Mouse (Mus musculus) heart, postnatal 0 days (tissue): ENCODE data around the gene Rasgrp3. TPM values are rescaled to one million over a fixed set of nuclear protein-coding genes. Genes with fewer than 3 reads are reported as not detected.
A peak's percentile ranks its signal among the peaks of the same experiment; 100 is the strongest.

Source experiments
- ATAC-seq: fragments of 200-750 bp; cut with Nextera tagmentation; 2 replicates; pipeline ENCODE4 v1.8.0; 2017; ENCODE audit warnings: low read depth, moderate number of reproducible peaks, moderate library complexity; ENCODE audit not compliant: insufficient read depth
- DNase-seq: peaks from one replicate; pipeline ENCODE4 v3.0.0-alpha.2; 2016; ENCODE audit warnings: low spot score
- H3K27ac ChIP-seq: fragments of 300-500 bp; sonication (generic); 2 replicates; pipeline ENCODE4 v1.5.1; 2014; ENCODE audit warnings: low read depth, mild to moderate bottlenecking
- H3K27me3 ChIP-seq: fragments of 300-500 bp; sonication (generic); 2 replicates; pipeline ENCODE4 v1.6.1; 2014; ENCODE audit warnings: low read length, mixed read lengths; ENCODE audit not compliant: control insufficient read depth, insufficient read depth
- H3K36me3 ChIP-seq: fragments of 300-500 bp; sonication (generic); replicated peaks from 2 replicates; pipeline ENCODE4 v1.6.1; 2014; ENCODE audit warnings: low read length, mixed read lengths; ENCODE audit not compliant: control insufficient read depth, insufficient read depth
- H3K4me1 ChIP-seq: fragments of 300-500 bp; sonication (generic); 2 replicates; pipeline ENCODE4 v1.6.1; 2014; ENCODE audit warnings: antibody characterized with exemption; ENCODE audit not compliant: control insufficient read depth, insufficient read depth
- H3K4me2 ChIP-seq: fragments of 300-500 bp; sonication (generic); 2 replicates; pipeline ENCODE4 v1.6.1; 2014; ENCODE audit warnings: low read depth, mild to moderate bottlenecking, low read length, moderate library complexity
- H3K4me3 ChIP-seq: fragments of 300-500 bp; sonication (generic); 2 replicates; pipeline ENCODE4 v1.5.1; 2014; ENCODE audit warnings: low read depth, low read length
- H3K9ac ChIP-seq: fragments of 300-500 bp; sonication (generic); replicated peaks from 2 replicates; pipeline ENCODE4 v1.6.1; 2014; ENCODE audit warnings: low read depth, low read length, mixed read lengths
- H3K9me3 ChIP-seq: fragments of 300-500 bp; sonication (generic); replicated peaks from 2 replicates; pipeline ENCODE4 v1.6.1; 2016; ENCODE audit warnings: low read length; ENCODE audit not compliant: control insufficient read depth
- CTCF ChIP-seq: IDR thresholded peaks from 2 replicates; pipeline ENCODE4 v1.5.1; 2016; ENCODE audit warnings: antibody characterized with exemption, control low read depth, low read depth
- EP300 ChIP-seq: IDR thresholded peaks from 2 replicates; pipeline ENCODE4 v1.6.1; 2016; ENCODE audit warnings: antibody characterized with exemption, low read depth
- WGBS: fragments of 180-500 bp; shearing (Covaris S2); extraction: QIAGEN DNeasy Blood & Tissue Kit; methylation state at CpG from one replicate; pipeline ENCODE4 v1.1.7; 2014; 5-methylcytosine and 5-hydroxymethylcytosine counted together
- polyA plus RNA-seq: library from polyadenylated mRNA; unstranded; fragments of >200 nt; fragmentation: Nextera tagmentation; extraction: Ambion mirVana; gene quantifications from 2 replicates; pipeline ENCODE4 v1.2.1, GENCODE M21; 2015
- total RNA-seq: library from RNA; depleted of rRNA; stranded (reverse); fragments of >200 nt; gene quantifications from 2 replicates; pipeline ENCODE4 v1.2.3, GENCODE M21; 2014; ENCODE audit warnings: low replicate concordance

Rasgrp3 gene
- total and polyA plus RNA-seq, 2 experiments from 2014 or later: 17.2 to 23.5 TPM

DNA sequence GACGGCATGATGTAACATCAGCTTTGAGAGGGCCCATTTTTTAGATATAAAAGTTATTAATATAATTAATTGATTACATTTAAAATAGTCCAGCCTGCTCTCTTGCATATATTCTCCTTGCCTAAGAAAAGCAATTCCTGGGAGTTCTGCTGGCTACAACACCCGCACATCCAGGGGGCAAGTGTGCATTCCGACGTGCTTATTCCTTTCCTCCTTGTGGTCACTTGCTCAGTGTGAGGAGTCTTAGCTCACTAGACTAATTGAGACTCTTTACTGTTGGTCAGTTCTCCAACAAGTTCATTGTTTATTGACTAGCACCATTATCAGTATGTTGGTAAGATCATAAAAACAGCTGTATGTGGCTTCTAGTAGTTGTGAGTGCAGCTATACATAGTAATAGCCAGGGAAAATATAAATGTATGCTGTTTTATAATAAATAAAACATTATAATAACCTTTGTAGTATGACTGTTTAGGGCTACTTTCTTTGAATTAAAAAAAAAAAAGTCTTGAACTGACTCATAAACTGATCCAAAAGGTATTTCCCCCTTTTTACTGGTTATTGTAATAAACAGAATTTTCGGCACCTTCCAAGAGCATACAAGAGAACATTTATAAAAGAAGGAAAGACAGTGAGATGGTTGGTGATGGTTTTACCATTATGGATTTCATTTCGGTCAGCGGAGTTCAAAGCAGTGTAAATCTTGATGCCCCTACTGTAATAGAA, 35.4 kb downstream of the Rasgrp3 start:
- no peak for DNase-seq
- Histone ChIP-seq H3K9me3 (no peaks in the 10 kb centered on the region), H3K4me3 (no peak overlapping the region), H3K27me3 (no peaks in the 10 kb centered on the region), H3K36me3 (no peaks in the 10 kb centered on the region), H3K27ac (no peak overlapping the region), H3K9ac (no peak overlapping the region), H3K4me1 (peaks cover 25% of the 10 kb centered on the region), H3K4me2 (no peak overlapping the region)
- TF ChIP-seq CTCF: no peak
- no peak for TF ChIP-seq EP300
- WGBS: 92% methylated on average over 7 of the region's 7 CpGs
- ATAC-seq: no peak

GRCm38 (mm10) chr17:75471644-75472253, 36.1 kb downstream of the Rasgrp3 start:
- no peak for TF ChIP-seq EP300
- TF ChIP-seq CTCF: no peak
- Histone ChIP-seq H3K9ac (no peak overlapping the region), H3K4me3 (no peak overlapping the region), H3K27me3 (no peaks in the 10 kb centered on the region), H3K4me2 (no peak overlapping the region), H3K36me3 (no peaks in the 10 kb centered on the region), H3K9me3 (no peaks in the 10 kb centered on the region), H3K4me1 (peaks cover 19% of the 10 kb centered on the region), H3K27ac (peak overlapping the region; percentile 50)
- WGBS: 77% methylated on average over 6 of the region's 6 CpGs
- DNase-seq (no peak), ATAC-seq (no peak)

DNA sequence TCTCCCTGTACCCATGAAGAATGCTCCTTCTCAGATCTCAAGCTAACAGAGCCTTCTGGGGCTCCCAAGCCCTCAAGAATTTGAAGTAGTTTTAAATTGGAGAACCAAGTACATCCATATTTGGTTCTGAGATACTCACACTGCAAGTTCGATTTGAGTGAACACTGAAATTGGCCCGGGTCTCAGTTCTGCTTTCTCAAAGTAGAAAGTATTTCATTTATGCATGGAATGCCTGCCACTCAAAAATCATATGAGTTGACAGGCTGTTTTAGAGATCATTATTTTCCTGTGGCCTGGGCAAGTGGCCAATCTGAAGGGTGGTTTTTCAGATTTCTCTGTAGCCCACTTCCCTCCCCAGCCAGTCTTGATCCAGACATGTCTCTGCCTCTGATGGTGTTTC, 36.7 kb downstream of the Rasgrp3 start:
- Histone ChIP-seq H3K4me2 (no peak overlapping the region), H3K36me3 (no peaks in the 10 kb centered on the region), H3K4me1 (peaks cover 19% of the 10 kb centered on the region), H3K4me3 (no peak overlapping the region), H3K27me3 (no peaks in the 10 kb centered on the region), H3K9me3 (no peaks in the 10 kb centered on the region), H3K9ac (no peak overlapping the region), H3K27ac (peak overlapping the region; percentile 50)
- TF ChIP-seq CTCF: no peak
- no peak for TF ChIP-seq EP300
- ATAC-seq (no peak), DNase-seq (no peak)
- WGBS: 14% methylated on average over 2 of the region's 2 CpGs

- Histone ChIP-seq H3K4me1 (peaks cover 19% of the 10 kb centered on the region), H3K27ac (no peak overlapping the region), H3K27me3 (no peaks in the 10 kb centered on the region), H3K36me3 (no peaks in the 10 kb centered on the region), H3K4me2 (no peak overlapping the region), H3K4me3 (no peak overlapping the region), H3K9ac (no peak overlapping the region), H3K9me3 (no peaks in the 10 kb centered on the region)
- WGBS: 86% methylated on average over 1 of the region's 1 CpGs
- DNase-seq: no peak
- no peak for TF ChIP-seq CTCF
- ATAC-seq: no peak
Measured at GRCm38 (mm10) chr17:75475985-75476384, 40.3 kb downstream of the Rasgrp3 start.

DNA sequence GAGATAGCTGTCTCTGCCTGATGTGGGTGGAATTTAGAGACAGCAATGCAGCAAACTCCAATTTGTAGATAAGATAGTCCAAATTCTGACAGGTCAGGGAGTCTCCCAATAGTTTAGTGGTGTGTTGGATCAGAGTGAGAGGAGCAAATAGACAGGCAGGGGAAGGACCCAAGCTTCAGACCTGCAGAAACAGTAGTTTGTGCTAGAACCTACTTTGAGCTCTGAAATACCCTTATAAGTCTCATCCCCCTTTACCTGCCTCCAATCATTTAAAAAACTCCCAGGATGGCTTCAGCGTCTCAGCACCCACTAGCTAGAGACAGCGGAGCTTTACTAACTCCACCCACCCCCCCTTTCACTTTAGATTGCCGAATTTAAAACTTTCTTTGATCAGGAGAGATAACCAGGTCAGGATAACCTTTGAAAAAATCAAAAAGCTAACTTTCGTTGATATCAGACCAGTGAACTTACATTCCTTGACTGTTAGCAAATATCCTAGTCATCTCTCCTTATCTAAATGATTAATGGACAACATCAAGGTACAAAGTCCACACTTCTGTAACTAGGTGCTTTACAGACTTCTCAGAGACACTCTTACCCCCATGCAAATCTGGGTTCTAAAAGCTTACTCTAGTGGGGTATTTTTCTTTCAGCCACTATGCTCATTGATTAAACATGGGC, 41.2 kb downstream of the Rasgrp3 start:
- WGBS: 52% methylated on average over 4 of the region's 4 CpGs
- ATAC-seq: no peak

More for the DNA sequence above, 41.2 kb downstream of the Rasgrp3 start:
- Histone ChIP-seq H3K4me1 (peaks cover 16% of the 10 kb centered on the region), H3K4me2 (no peak overlapping the region), H3K9ac (no peak overlapping the region), H3K27ac (no peak overlapping the region), H3K36me3 (no peaks in the 10 kb centered on the region), H3K9me3 (no peaks in the 10 kb centered on the region), H3K4me3 (no peak overlapping the region), H3K27me3 (no peaks in the 10 kb centered on the region)
- TF ChIP-seq CTCF: no peak
- TF ChIP-seq EP300: no peak
- no peak for DNase-seq
